Mouse (Mus musculus) intestine, postnatal 0 days (tissue): ENCODE data around the gene P2rx3. TPM values are rescaled to one million over a fixed set of nuclear protein-coding genes. Genes with fewer than 3 reads are reported as not detected.

Source experiments
- ATAC-seq: fragments of 200-750 bp; cut with Nextera tagmentation; 2 replicates; pipeline ENCODE4 v1.8.0; 2017; ENCODE audit warnings: mild to moderate bottlenecking, moderate TSS enrichment, moderate library complexity
- H3K27ac ChIP-seq: fragments of 300-500 bp; sonication (generic); 2 replicates; pipeline ENCODE4 v1.5.1; 2014; ENCODE audit warnings: mild to moderate bottlenecking, low read depth, low read length, moderate library complexity
- H3K27me3 ChIP-seq: fragments of 300-500 bp; sonication (generic); replicated peaks from 2 replicates; pipeline ENCODE4 v1.6.1; 2014; ENCODE audit warnings: low read length, mixed read lengths; ENCODE audit not compliant: control insufficient read depth, insufficient read depth
- H3K36me3 ChIP-seq: fragments of 300-500 bp; sonication (generic); 2 replicates; pipeline ENCODE4 v1.6.1; 2014; ENCODE audit warnings: mild to moderate bottlenecking, moderate library complexity; ENCODE audit not compliant: control insufficient read depth, insufficient read depth
- H3K4me1 ChIP-seq: fragments of 300-500 bp; sonication (generic); replicated peaks from 2 replicates; pipeline ENCODE4 v1.6.1; 2014; ENCODE audit warnings: antibody characterized with exemption, low read length, mixed read lengths; ENCODE audit not compliant: control insufficient read depth, insufficient read depth
- H3K4me2 ChIP-seq: fragments of 300-500 bp; sonication (generic); replicated peaks from 2 replicates; pipeline ENCODE4 v1.6.1; 2014; ENCODE audit warnings: low read depth, mild to moderate bottlenecking, moderate library complexity
- H3K4me3 ChIP-seq: fragments of 300-500 bp; sonication (generic); 2 replicates; pipeline ENCODE4 v1.5.1; 2014; ENCODE audit warnings: low read depth, low read length
- H3K9ac ChIP-seq: fragments of 300-500 bp; sonication (generic); 2 replicates; pipeline ENCODE4 v1.6.1; 2014; ENCODE audit warnings: mild to moderate bottlenecking, low read depth, low read length
- H3K9me3 ChIP-seq: fragments of 300-500 bp; sonication (generic); 2 replicates; pipeline ENCODE4 v1.6.1; 2016; ENCODE audit warnings: mixed run types; ENCODE audit not compliant: control insufficient read depth
- CTCF ChIP-seq: sonication (generic); IDR thresholded peaks from 2 replicates; pipeline ENCODE4 v1.5.1; 2016; ENCODE audit warnings: low read depth, mild to moderate bottlenecking, control low read depth, antibody characterized with exemption, moderate library complexity
- WGBS: fragments of 180-500 bp; shearing (Covaris S2); extraction: QIAGEN DNeasy Blood & Tissue Kit; methylation state at CpG from one replicate; pipeline ENCODE4 v1.1.7; 2014; 5-methylcytosine and 5-hydroxymethylcytosine counted together
- polyA plus RNA-seq: library from polyadenylated mRNA; unstranded; fragments of >200 nt; fragmentation: Nextera tagmentation; extraction: Ambion mirVana; gene quantifications from 2 replicates; pipeline ENCODE4 v1.2.1, GENCODE M21; 2015

The P2rx3 gene
- polyA plus RNA-seq, 1 experiment from 2014 or later = 0.26 TPM

GRCm38 (mm10) chr2:85066937-85067336 lies 29.7 kb upstream of the P2rx3 start:
- no peak for TF ChIP-seq CTCF
- ATAC-seq = 0 out of 2 replicates have a peak, but pooled peaks have one; percentile 15
- H3K4me2 ChIP-seq = no peak overlapping the region
- H3K27me3 ChIP-seq = no peaks in the 10 kb centered on the region
- H3K4me3 ChIP-seq = no peak overlapping the region
- H3K36me3 ChIP-seq = peaks cover 63% of the 10 kb centered on the region
- H3K4me1 ChIP-seq = peaks cover 20% of the 10 kb centered on the region; the same call in 1 of the 2 replicates
- no peak overlapping the region for H3K9ac ChIP-seq
- 77% methylated on average over 5 of the region's 5 CpGs for WGBS
- no peaks in the 10 kb centered on the region for H3K9me3 ChIP-seq
- peak overlapping the region; percentile 54 for H3K27ac ChIP-seq

- no peak overlapping the region for H3K9ac ChIP-seq
- H3K9me3 ChIP-seq = no peaks in the 10 kb centered on the region
- H3K27ac ChIP-seq = peak overlapping the region; percentile 35
- H3K4me1 ChIP-seq = peaks cover 20% of the 10 kb centered on the region
- no peak for TF ChIP-seq CTCF
- no peaks in the 10 kb centered on the region for H3K27me3 ChIP-seq
- peaks cover 49% of the 10 kb centered on the region for H3K36me3 ChIP-seq
- 0 out of 2 replicates have a peak, but pooled peaks have one; percentile 19 for ATAC-seq
- peak overlapping the region; percentile 32 for H3K4me2 ChIP-seq
- 59% methylated on average over 12 of the region's 12 CpGs for WGBS
- H3K4me3 ChIP-seq = no peak overlapping the region
Measured at GRCm38 (mm10) chr2:85065141-85065875, 28.0 kb upstream of the P2rx3 start.

- Histone ChIP-seq H3K27me3 (no peaks in the 10 kb centered on the region), H3K4me2 (peak overlapping the region; percentile 82), H3K36me3 (peaks cover 59% of the 10 kb centered on the region), H3K4me1 (peaks cover 6% of the 10 kb centered on the region), H3K4me3 (peak overlapping the region; percentile 50), H3K9ac (peak overlapping the region; percentile 72), H3K9me3 (no peaks in the 10 kb centered on the region), H3K27ac (peak overlapping the region; percentile 81)
- WGBS = 12% methylated on average over 10 of the region's 10 CpGs
- peak; percentile 28 for ATAC-seq
- TF ChIP-seq CTCF = no peak
Measured at GRCm38 (mm10) chr2:85061107-85061541, 23.9 kb upstream of the P2rx3 start.

- 6% methylated on average over 11 of the region's 11 CpGs for whole genome bisulfite sequencing
- H3K27me3 ChIP-seq = no peaks in the 10 kb centered on the region
- H3K4me2 ChIP-seq = peak overlapping the region; percentile 82
- peak overlapping the region; percentile 50 for H3K4me3 ChIP-seq
- peaks cover 59% of the 10 kb centered on the region for H3K36me3 ChIP-seq
- ATAC-seq = peak; percentile 87
- no peaks in the 10 kb centered on the region for H3K9me3 ChIP-seq
- no peak for TF ChIP-seq CTCF
- peak overlapping the region; percentile 72 for H3K9ac ChIP-seq
- peaks cover 6% of the 10 kb centered on the region for H3K4me1 ChIP-seq
- H3K27ac ChIP-seq = peak overlapping the region; percentile 81
Measured at GRCm38 (mm10) chr2:85060591-85061060, 23.4 kb upstream of the P2rx3 start.

GRCm38 (mm10) chr2:85059677-85060076 lies 22.4 kb upstream of the P2rx3 start:
- Histone ChIP-seq H3K36me3 (peaks cover 68% of the 10 kb centered on the region), H3K4me1 (peaks cover 6% of the 10 kb centered on the region), H3K4me2 (no peak overlapping the region), H3K9ac (no peak overlapping the region), H3K27me3 (no peaks in the 10 kb centered on the region), H3K27ac (peak overlapping the region; percentile 28; the same call in 1 of the 2 replicates), H3K4me3 (no peak overlapping the region), H3K9me3 (no peaks in the 10 kb centered on the region)
- ATAC-seq = 0 out of 2 replicates have a peak, but pooled peaks have one; percentile 18
- peak; percentile 54 for TF ChIP-seq CTCF
- WGBS = 71% methylated on average over 6 of the region's 6 CpGs

- Histone ChIP-seq H3K36me3 (peaks cover 59% of the 10 kb centered on the region), H3K4me1 (peaks cover 13% of the 10 kb centered on the region), H3K9me3 (no peaks in the 10 kb centered on the region), H3K27me3 (no peaks in the 10 kb centered on the region), H3K9ac (no peak overlapping the region), H3K4me3 (no peak overlapping the region), H3K27ac (no peak overlapping the region), H3K4me2 (no peak overlapping the region)
- TF ChIP-seq CTCF = no peak
- no peak for ATAC-seq
- 69% methylated on average over 5 of the region's 5 CpGs for WGBS
Measured at GRCm38 (mm10) chr2:85056711-85057110, 19.4 kb upstream of the P2rx3 start.
